ENCODE assay signal across 7 mouse cellular contexts in genomic region chr13:80940860-80941630, GRCm38 (mm10). TPM values are rescaled to one million over a fixed set of nuclear protein-coding genes. Genes with fewer than 3 reads are reported as not detected.
DNase-seq lines count a peak whose midpoint lies in the region; ATAC-seq and TF ChIP-seq lines count a peak whose summit lies in the region.

No protein-coding gene starts in this region.

- H3K9ac ChIP-seq in limb, embryonic 14.5 days (ENCODE audit: low read depth, low read length, severe bottlenecking) = no peak overlapping the region

- no peaks in the 10 kb centered on the region for H3K36me3 ChIP-seq in limb, embryonic 14.5 days (ENCODE audit: control insufficient read depth, insufficient read depth, low read length)

- H3K4me2 ChIP-seq in limb, embryonic 14.5 days (replicated peaks; ENCODE audit: low read depth, low read length, severe bottlenecking) = no peak overlapping the region

- no peak for TF ChIP-seq CTCF in bone marrow, adult 2 months (IDR thresholded peaks at IDR 0.05; ENCODE audit: control insufficient read depth, insufficient read depth, low read length)

- TF ChIP-seq POLR2A in bone marrow, adult 2 months (IDR thresholded peaks at IDR 0.05; ENCODE audit: borderline replicate concordance, control insufficient read depth, low read depth, low read length) = no peak
- TF ChIP-seq POLR2A in limb, embryonic 14.5 days (IDR thresholded peaks at IDR 0.05; ENCODE audit: borderline replicate concordance, extremely low read depth, insufficient read depth, insufficient read length) = no peak

- no peaks in the 10 kb centered on the region for H3K9me3 ChIP-seq in limb, embryonic 14.5 days (ENCODE audit: control insufficient read depth, low read length)

- no peak overlapping the region for H3K4me3 ChIP-seq in bone marrow, adult 2 months (replicated peaks; ENCODE audit: control insufficient read depth, low read depth, low read length)
- no peak overlapping the region for H3K4me3 ChIP-seq in limb, embryonic 14.5 days (replicated peaks; ENCODE audit: low read length)

- H3K27ac ChIP-seq in bone marrow, adult 2 months (ENCODE audit: control insufficient read depth, insufficient read depth, low read depth, low read length, poor library complexity) = peak overlapping the region; percentile 72
- H3K27ac ChIP-seq in limb, embryonic 14.5 days (replicated peaks; ENCODE audit: low read depth, low read length) = no peak overlapping the region

- peaks cover 3% of the 10 kb centered on the region for H3K4me1 ChIP-seq in bone marrow, adult 2 months (ENCODE audit: control insufficient read depth, insufficient read depth, low read length)
- H3K4me1 ChIP-seq in limb, embryonic 14.5 days (ENCODE audit: control insufficient read depth, insufficient read depth, low read length) = peaks cover 6% of the 10 kb centered on the region; the same call in 1 of the 2 replicates

- no peaks in the 10 kb centered on the region for H3K27me3 ChIP-seq in limb, embryonic 14.5 days (ENCODE audit: control insufficient read depth, insufficient read depth, low read length)

- ATAC-seq in limb, embryonic 14.5 days (ENCODE audit: low FRiP score, low read depth) = no peak

- WGBS in bone marrow, adult 2 months = 17% methylated on average over 10 of the region's 10 CpGs
- WGBS in limb, embryonic 14.5 days = 61% methylated on average over 10 of the region's 10 CpGs

- intact Hi-C loops in heart, postnatal 14 days (cut with DNase I) = loop anchor here (2.0 kb wide), 1 partner anchor 56 kb away; no protein-coding TSS in a partner anchor

- DNase-seq in urinary bladder, postnatal 25 days (ENCODE audit: low spot score) = peak; percentile 38
- DNase-seq in urinary bladder, adult 2 months (ENCODE audit: low spot score) = no peak
- peak; percentile 61 to 74 for DNase-seq in heart, postnatal 14 days
- DNase-seq in limb, embryonic 14.5 days (ENCODE audit: low spot score) = peak; percentile 29
- DNase-seq in spleen, postnatal 10 days (ENCODE audit: low spot score in 2 of 2) = peak; percentile 23 to 47
- DNase-seq in cerebellum, postnatal 4 days (ENCODE audit: low spot score in 2 of 2) = no peak

RNA-seq across cellular contexts. Expression of gene Arrdc3, which starts 57.9 kb away (rescaled TPM):
- 24.6 and 25.6 TPM in 2 replicates for polyA plus RNA-seq in urinary bladder, adult 2 months (2012; rRNA removed)
- 12.9 and 24.9 TPM in 2 replicates for polyA plus RNA-seq in bone marrow, adult 2 months (2011; ENCODE audit: insufficient read depth, insufficient read length, low replicate concordance, missing spikeins)
- total RNA-seq in heart, postnatal 14 days (2021) = 10 to 100 TPM; 32.7 to 34.9 TPM
- 49.4 and 59.0 TPM in 2 replicates for polyA plus RNA-seq in limb, embryonic 14.5 days (2012; rRNA removed)
- polyA plus RNA-seq in limb, embryonic 14.5 days (2014; fragmentation: Nextera tagmentation; extraction: Ambion mirVana) = 66.1 and 66.5 TPM in 2 replicates

Comparison
In these comparisons a context has a peak if more than half of its experiments do, and no peak if none do; other contexts are left out.
1. DNase-seq: peak in urinary bladder, postnatal 25 days (single experiment), heart, postnatal 14 days (2 of 2), limb, embryonic 14.5 days (single experiment) and spleen, postnatal 10 days (2 of 2); none in urinary bladder, adult 2 months (single experiment) and cerebellum, postnatal 4 days (0 of 2).